Mouse (Mus musculus) lung, adult 10 weeks (tissue): ENCODE measurements around the gene Hira. TPM values are rescaled to one million over a fixed set of nuclear protein-coding genes. Genes with fewer than 3 reads are reported as not detected.

Experiments used
- polyA plus RNA-seq: library from polyadenylated mRNA; stranded (reverse); fragments of 350-450 nt; fragmentation: Illumina TruSeq; extraction: RNeasy Lipid Tissue Mini Kit (QIAGEN cat#74804); gene quantifications from one replicate; pipeline ENCODE4 v1.2.3, GENCODE M21; 2014; ENCODE audit warnings: low read depth, low replicate concordance; ENCODE audit not compliant: insufficient read depth

Gene Hira
- 22.1 TPM for polyA plus RNA-seq

GRCm38 (mm10) chr16:18876442-18877308, at the start of gene Hira, which contains the start of gene Mrpl40:
Hira (plus strand) TSS chr16:18877037.
Mrpl40 (minus strand) TSS chr16:18876862.

GRCm38 (mm10) chr16:18836468-18837208, 40.2 kb upstream of the Hira start, which contains the start of the genes 2510002D24Rik and Gm28539:
2510002D24Rik (plus strand) TSS chr16:18836578.
Gm28539 (plus strand) TSS chr16:18836584.

Other genes starting within 250 kb of the Hira start
- gene Sept5, start 247.1 kb upstream of the Hira start, polyA plus RNA-seq = 8.3 TPM
- 651 TPM for gene Cldn5, start 100.2 kb upstream of the Hira start, polyA plus RNA-seq
- 44.7 TPM for gene Ufd1, start 65.3 kb upstream of the Hira start, polyA plus RNA-seq
- 2.5 TPM for gene Cdc45, start 65.0 kb upstream of the Hira start, polyA plus RNA-seq
- 23.5 TPM for gene 2510002D24Rik, start 40.5 kb upstream of the Hira start, polyA plus RNA-seq
- not detected for gene Gm28539, start 40.5 kb upstream of the Hira start, polyA plus RNA-seq
- 36.0 TPM for gene Mrpl40, start 175 bp upstream of the Hira start, polyA plus RNA-seq